Mouse (Mus musculus): ENCODE measurements around the gene Il27ra.
"Not testable (repeated sequence)": the region's sequence is repeated elsewhere in the genome, so short reads cannot be mapped to it uniquely, and the experiment has no call there.

Gene Il27ra

GRCm38 (mm10) chr8:83996567-83997505 lies 45.6 kb downstream of the Il27ra start:
- no peak for DNase-seq (ENCODE audit: low spot score)

- DNase-seq (ENCODE audit: low spot score) = no peak
Measured at GRCm38 (mm10) chr8:83995973-83996372, 46.4 kb downstream of the Il27ra start.

DNA sequence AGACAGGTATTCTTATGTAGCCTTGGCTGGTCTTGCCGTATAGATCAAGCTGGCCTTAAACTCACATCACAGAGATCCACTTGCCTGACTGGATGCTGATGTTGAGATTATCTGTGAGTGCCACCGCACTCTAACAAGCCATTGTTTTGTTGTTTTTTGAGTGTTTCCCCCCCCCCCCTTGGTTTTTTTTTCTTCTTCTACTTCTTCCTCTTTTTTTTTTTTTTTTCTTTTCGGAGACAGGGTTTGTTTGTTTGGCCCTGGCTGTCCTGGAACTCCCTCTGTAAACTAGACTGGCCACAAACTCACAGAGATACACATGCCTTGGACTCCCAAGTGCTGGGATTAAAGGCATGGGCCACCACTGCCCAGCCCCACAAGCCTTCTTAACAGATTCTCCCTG lies 48.4 kb downstream of the Il27ra start:
- no peak for DNase-seq (ENCODE audit: low spot score)

DNA sequence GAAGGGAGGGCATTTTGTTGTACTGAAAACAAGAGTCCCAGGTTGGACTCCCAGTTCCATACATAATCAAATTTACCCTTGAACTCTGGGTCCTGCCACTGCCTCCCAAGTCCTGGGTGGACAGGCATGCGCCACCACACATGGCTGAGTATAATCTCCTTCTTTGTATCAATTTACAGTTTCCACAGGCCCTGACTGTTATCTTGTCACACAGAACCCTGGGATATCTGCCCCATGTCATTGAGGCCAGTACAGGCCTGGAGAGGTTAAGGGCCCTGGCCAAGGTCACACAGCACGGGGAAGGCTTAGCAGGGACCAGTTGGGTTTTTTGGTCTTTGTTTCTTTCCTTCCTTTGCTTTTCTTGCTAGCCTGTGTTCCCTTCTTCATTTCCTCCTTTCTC lies 49.9 kb downstream of the Il27ra start:
- no peak for DNase-seq (ENCODE audit: low spot score)

DNA sequence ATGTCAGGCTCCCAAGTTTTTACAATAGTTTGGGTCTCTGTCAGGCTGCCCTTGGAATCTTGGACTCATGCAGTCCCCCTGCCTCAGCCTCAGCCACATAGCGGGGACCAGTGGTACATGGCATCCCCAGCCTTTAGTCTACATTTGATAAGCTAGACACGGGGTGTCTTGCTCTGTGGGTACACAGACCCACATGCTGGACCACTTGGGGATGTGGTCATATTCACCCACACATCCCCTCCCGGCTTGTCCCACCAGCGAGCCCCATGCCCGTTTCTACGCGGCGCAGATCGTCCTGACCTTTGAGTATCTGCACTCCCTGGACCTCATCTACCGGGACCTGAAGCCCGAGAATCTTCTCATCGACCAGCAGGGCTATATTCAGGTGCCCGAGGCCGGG lies 52.2 kb downstream of the Il27ra start:
- no peak for DNase-seq (ENCODE audit: low spot score)

GRCm38 (mm10) chr8:83989243-83989642 lies 53.1 kb downstream of the Il27ra start:
- no peak for DNase-seq (ENCODE audit: low spot score)

GRCm38 (mm10) chr8:83983222-83983621 lies 59.2 kb downstream of the Il27ra start:
- not testable (repeated sequence) for DNase-seq (ENCODE audit: low spot score)

DNA sequence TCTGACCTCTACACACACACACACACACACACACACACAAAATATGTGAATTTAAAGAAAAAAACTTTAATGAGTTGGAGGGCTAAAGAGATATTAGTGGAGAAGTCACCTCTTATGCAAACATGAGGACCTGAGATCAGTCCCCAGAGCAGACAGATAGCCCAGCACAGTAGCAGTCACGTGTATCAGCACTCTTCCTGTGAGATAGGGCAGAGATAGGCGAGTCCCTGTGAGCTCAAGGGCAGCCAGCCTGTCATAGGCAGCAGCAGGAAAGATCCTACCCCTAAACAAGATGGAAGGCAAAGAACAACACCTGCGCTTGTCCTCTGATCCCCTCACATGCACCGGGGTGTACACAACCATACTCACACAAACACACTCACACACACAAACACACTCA lies 59.9 kb downstream of the Il27ra start:
- no peak for DNase-seq (ENCODE audit: low spot score)

DNA sequence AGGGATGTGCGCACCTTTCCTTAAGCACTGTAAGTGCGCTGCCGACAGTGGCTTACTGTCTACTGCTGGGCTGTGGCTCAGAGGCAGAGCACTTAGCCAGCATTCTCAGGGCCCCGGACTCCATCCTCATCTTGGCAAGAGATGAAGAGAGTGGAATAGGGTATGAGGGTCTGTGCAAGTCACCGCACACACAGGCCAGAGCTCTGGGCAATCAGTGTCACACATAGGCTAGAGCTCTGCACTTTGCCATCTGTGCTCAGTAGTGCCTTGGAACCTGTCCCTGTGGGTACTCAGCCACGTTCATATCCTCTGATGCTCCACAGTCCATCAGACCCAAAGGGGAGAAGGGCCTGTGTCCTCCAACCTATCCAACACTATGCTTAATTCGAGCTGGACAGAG lies 60.9 kb downstream of the Il27ra start:
- DNase-seq (ENCODE audit: low spot score) = no peak

- no peak for DNase-seq (ENCODE audit: low spot score)
Measured at GRCm38 (mm10) chr8:83980845-83981244, 61.5 kb downstream of the Il27ra start.
